Mouse (Mus musculus) myocyte (in vitro differentiated cells): ENCODE measurements around the gene Slc22a16. TPM values are rescaled to one million over a fixed set of nuclear protein-coding genes. Genes with fewer than 3 reads are reported as not detected.
"Not testable (repeated sequence)": the region's sequence is repeated elsewhere in the genome, so short reads cannot be mapped to it uniquely, and the experiment has no call there.

ENCODE experiments used
- H3K27me3 ChIP-seq: one replicate; pipeline ENCODE4 v1.6.1; 2011; ENCODE audit not compliant: control insufficient read depth, insufficient read depth, insufficient read length
- H3K36me3 ChIP-seq: one replicate; pipeline ENCODE4 v1.6.1; 2011; ENCODE audit not compliant: control insufficient read depth, insufficient read depth
- H3K4me2 ChIP-seq: one replicate; pipeline ENCODE4 v1.6.1; 2011; ENCODE audit warnings: low read depth, control low read depth
- H3K4me3 ChIP-seq: one replicate; pipeline ENCODE4 v1.5.1; 2011; ENCODE audit warnings: mild to moderate bottlenecking, control low read depth, moderate library complexity
- H3K79me2 ChIP-seq: one replicate; pipeline ENCODE4 v1.6.1; 2011; ENCODE audit not compliant: control insufficient read depth, insufficient read depth
- H3ac ChIP-seq: one replicate; pipeline ENCODE4 v1.6.1; 2011; ENCODE audit not compliant: control insufficient read depth, insufficient read length
- CEBPB ChIP-seq: IDR thresholded peaks from 2 replicates; pipeline ENCODE4 v1.6.1; 2011; ENCODE audit warnings: mild to moderate bottlenecking, moderate library complexity; ENCODE audit not compliant: poor library complexity, insufficient read depth, severe bottlenecking
- E2F4 ChIP-seq: IDR thresholded peaks from one replicate; pipeline ENCODE4 v1.6.1; 2011; ENCODE audit warnings: mild to moderate bottlenecking, control low read depth, moderate library complexity; ENCODE audit not compliant: insufficient read depth
- MAX ChIP-seq: IDR thresholded peaks from one replicate; pipeline ENCODE4 v1.6.1; 2011; ENCODE audit warnings: low read depth, mild to moderate bottlenecking, control low read depth
- MYOD1 ChIP-seq, 3 experiments: IDR thresholded peaks; one replicate each; pipeline ENCODE4 v1.6.1; 2011; ENCODE audit warnings: control low read depth in 2 of 3, low read depth in 2 of 3, mild to moderate bottlenecking in 2 of 3, moderate library complexity in 1 of 3; ENCODE audit not compliant: insufficient read length in 2 of 3, control insufficient read depth in 1 of 3
- MYOG ChIP-seq, 3 experiments: IDR thresholded peaks; one replicate each; pipeline ENCODE4 v1.6.1; 2011; ENCODE audit warnings: control low read depth in 2 of 3, low read depth in 2 of 3, mild to moderate bottlenecking in 2 of 3; ENCODE audit not compliant: insufficient read length in 2 of 3, control insufficient read depth in 1 of 3, insufficient read depth in 1 of 3
- POLR2A ChIP-seq: IDR thresholded peaks from one replicate; pipeline ENCODE4 v1.6.1; 2011; ENCODE audit warnings: low read depth, mild to moderate bottlenecking, control low read depth, moderate library complexity; ENCODE audit not compliant: insufficient read length
- POLR2AphosphoS2 ChIP-seq: IDR thresholded peaks from one replicate; pipeline ENCODE4 v1.6.1; 2011; ENCODE audit warnings: low read depth, control low read depth; ENCODE audit not compliant: insufficient read length
- REST ChIP-seq: IDR thresholded peaks from one replicate; pipeline ENCODE4 v1.6.1; 2011; ENCODE audit warnings: mild to moderate bottlenecking, control low read depth, moderate library complexity; ENCODE audit not compliant: insufficient read depth, insufficient read length
- SRF ChIP-seq: IDR thresholded peaks from one replicate; pipeline ENCODE4 v1.6.1; 2011; ENCODE audit warnings: low read depth; ENCODE audit not compliant: control insufficient read depth, insufficient read length
- TCF12 ChIP-seq: IDR thresholded peaks from one replicate; pipeline ENCODE4 v1.6.1; 2011; ENCODE audit warnings: mild to moderate bottlenecking, control low read depth; ENCODE audit not compliant: poor library complexity, insufficient read depth, severe bottlenecking
- TCF3 ChIP-seq: IDR thresholded peaks from one replicate; pipeline ENCODE4 v1.6.1; 2011; ENCODE audit warnings: low read depth, control low read depth; ENCODE audit not compliant: insufficient read length
- USF1 ChIP-seq: IDR thresholded peaks from one replicate; pipeline ENCODE4 v1.6.1; 2011; ENCODE audit warnings: low read depth, mild to moderate bottlenecking, control low read depth, moderate library complexity
- polyA plus RNA-seq: library from polyadenylated mRNA; unstranded; fragments of >200 nt; fragmentation: generic; extraction: Trizol; gene quantifications from one replicate; pipeline ENCODE4 v1.2.1, GENCODE M21; 2012; ENCODE audit warnings: missing spikeins

Slc22a16 gene
- polyA plus RNA-seq, 1 experiment = not detected

- no peak for TF ChIP-seq E2F4
- no peak for TF ChIP-seq POLR2A
- no peak for TF ChIP-seq MAX
- no peak for TF ChIP-seq TCF3
- TF ChIP-seq MYOD1 (IDR thresholded peaks at IDR 0.05; ENCODE audit: control insufficient read depth in 1 of 3, insufficient read length in 2 of 3, low read depth in 2 of 3) = no peak
- no peak for TF ChIP-seq POLR2AphosphoS2
- no peak for TF ChIP-seq TCF12
- no peak for TF ChIP-seq REST
- TF ChIP-seq USF1 = no peak
- TF ChIP-seq SRF = no peak
- TF ChIP-seq MYOG (IDR thresholded peaks at IDR 0.05; ENCODE audit: control insufficient read depth in 1 of 3, insufficient read depth in 1 of 3, insufficient read length in 2 of 3, low read depth in 2 of 3) = no peak
- no peak for TF ChIP-seq CEBPB
- Histone ChIP-seq H3K79me2 (no peaks in the 10 kb centered on the region), H3K4me3 (no peak overlapping the region)
Measured at GRCm38 (mm10) chr10:40529617-40530016, 40.5 kb upstream of the Slc22a16 start.

GRCm38 (mm10) chr10:40530661-40531060 is 39.5 kb upstream of the Slc22a16 start:
- no peaks in the 10 kb centered on the region for H3K36me3 ChIP-seq
- H3K4me3 ChIP-seq = no peak overlapping the region
- TF ChIP-seq MYOG (IDR thresholded peaks at IDR 0.05; ENCODE audit: control insufficient read depth in 1 of 3, insufficient read depth in 1 of 3, insufficient read length in 2 of 3, low read depth in 2 of 3) (no peak), TCF3 (no peak)
- no peaks in the 10 kb centered on the region for H3K27me3 ChIP-seq
- H3K79me2 ChIP-seq = no peaks in the 10 kb centered on the region
- H3ac ChIP-seq = no peak overlapping the region
- no peak overlapping the region for H3K4me2 ChIP-seq

More at GRCm38 (mm10) chr10:40529617-40530016, 40.5 kb upstream of the Slc22a16 start:
- Histone ChIP-seq H3K4me2 (no peak overlapping the region), H3K36me3 (no peaks in the 10 kb centered on the region), H3ac (no peak overlapping the region), H3K27me3 (no peaks in the 10 kb centered on the region)

GRCm38 (mm10) chr10:40532586-40532985 is 37.5 kb upstream of the Slc22a16 start:
- not testable (repeated sequence) for H3ac ChIP-seq, H3K36me3 ChIP-seq, H3K27me3 ChIP-seq, H3K79me2 ChIP-seq, H3K4me2 ChIP-seq, H3K4me3 ChIP-seq

GRCm38 (mm10) chr10:40541351-40541750 is 28.8 kb upstream of the Slc22a16 start:
- Histone ChIP-seq H3K36me3 (no peaks in the 10 kb centered on the region), H3K27me3 (no peaks in the 10 kb centered on the region), H3ac (no peak overlapping the region), H3K79me2 (no peaks in the 10 kb centered on the region), H3K4me2 (no peak overlapping the region), H3K4me3 (no peak overlapping the region)
- TF ChIP-seq SRF (no peak), MAX (no peak), USF1 (no peak), MYOG (IDR thresholded peaks at IDR 0.05; ENCODE audit: control insufficient read depth in 1 of 3, insufficient read depth in 1 of 3, insufficient read length in 2 of 3, low read depth in 2 of 3) (no peak), POLR2AphosphoS2 (no peak), REST (no peak), E2F4 (no peak), CEBPB (no peak), MYOD1 (IDR thresholded peaks at IDR 0.05; ENCODE audit: control insufficient read depth in 1 of 3, insufficient read length in 2 of 3, low read depth in 2 of 3) (no peak), TCF3 (no peak), POLR2A (no peak)

GRCm38 (mm10) chr10:40549317-40549716 is 20.8 kb upstream of the Slc22a16 start:
- H3K79me2 ChIP-seq = no peaks in the 10 kb centered on the region
- no peaks in the 10 kb centered on the region for H3K36me3 ChIP-seq
- H3ac ChIP-seq = no peak overlapping the region
- TF ChIP-seq USF1 (no peak), SRF (no peak), REST (no peak), MYOG (IDR thresholded peaks at IDR 0.05; ENCODE audit: control insufficient read depth in 1 of 3, insufficient read depth in 1 of 3, insufficient read length in 2 of 3, low read depth in 2 of 3) (no peak), CEBPB (no peak), TCF3 (no peak), MAX (no peak), TCF12 (no peak), POLR2A (no peak), MYOD1 (IDR thresholded peaks at IDR 0.05; ENCODE audit: control insufficient read depth in 1 of 3, insufficient read length in 2 of 3, low read depth in 2 of 3) (no peak)
- H3K4me3 ChIP-seq = no peak overlapping the region
- no peak overlapping the region for H3K4me2 ChIP-seq
- H3K27me3 ChIP-seq = no peaks in the 10 kb centered on the region
